Comparison of ENCODE assay signal across 22 mouse cellular contexts in genomic region chr11:74815795-74816194, GRCm38 (mm10). TPM values are rescaled to one million over a fixed set of nuclear protein-coding genes. Genes with fewer than 3 reads are reported as not detected.
DNase-seq lines count a peak whose midpoint lies in the region; ATAC-seq and TF ChIP-seq lines count a peak whose summit lies in the region.
"Had no signal": no experiment of that assay in that cellular context is flagged by ENCODE, and none has a peak within 500 bp of the region (broad histone marks: within the 10 kb centered on the region; RNA-seq: fewer than 3 reads in every experiment).

No protein-coding gene starts in this region.

- no peaks in the 10 kb centered on the region; the same call in 1 of the 2 replicates for H3K4me1 ChIP-seq in kidney, adult 2 months (ENCODE audit: control insufficient read depth, insufficient read depth, low read length)
- H3K4me1 ChIP-seq in kidney, embryonic 16.5 days (ENCODE audit: insufficient read depth, low read length): 0 out of 2 replicates have a peak, but pooled peaks cover 3% of the 10 kb centered on the region
- no peaks in the 10 kb centered on the region for H3K4me1 ChIP-seq in midbrain, embryonic 14.5 days (ENCODE audit: control insufficient read depth, insufficient read depth, low read length)
- no peaks in the 10 kb centered on the region for H3K4me1 ChIP-seq in midbrain, embryonic 15.5 days
- H3K4me1 ChIP-seq: embryonic facial prominence, embryonic 12.5 days; neural tube, embryonic 13.5 days had no signal

- H3K36me3 ChIP-seq in kidney, adult 2 months (ENCODE audit: control insufficient read depth, insufficient read depth, low read length): no peaks in the 10 kb centered on the region
- peaks cover 26% of the 10 kb centered on the region for H3K36me3 ChIP-seq in kidney, embryonic 16.5 days (ENCODE audit: insufficient read depth, low read length)
- peaks cover 43% of the 10 kb centered on the region for H3K36me3 ChIP-seq in midbrain, embryonic 14.5 days (ENCODE audit: control insufficient read depth, insufficient read depth, low read length)
- peaks cover 14% of the 10 kb centered on the region; the same call in 1 of the 2 replicates for H3K36me3 ChIP-seq in midbrain, embryonic 15.5 days (replicated peaks)

- no peak for TF ChIP-seq POLR2A in kidney, adult 2 months (IDR thresholded peaks at IDR 0.05; ENCODE audit: low read depth, low read length)

- no peak overlapping the region for H3K4me3 ChIP-seq in kidney, adult 2 months (ENCODE audit: insufficient read depth, low read depth, low read length)
- H3K4me3 ChIP-seq in kidney, embryonic 16.5 days (ENCODE audit: low read length): no peak overlapping the region
- no peak overlapping the region for H3K4me3 ChIP-seq in midbrain, embryonic 14.5 days (replicated peaks; ENCODE audit: low read depth, low read length)
- no peak overlapping the region for H3K4me3 ChIP-seq in midbrain, embryonic 15.5 days
- H3K4me3 ChIP-seq: embryonic facial prominence, embryonic 12.5 days; erythroblast, embryonic 14.5 days; heart, embryonic 10.5 days; liver, embryonic 15.5 days; neural tube, embryonic 13.5 days had no signal

- no peak overlapping the region for H3K9ac ChIP-seq in kidney, embryonic 16.5 days (replicated peaks; ENCODE audit: low read length)
- no peak overlapping the region for H3K9ac ChIP-seq in midbrain, embryonic 14.5 days (replicated peaks; ENCODE audit: low read length)
- no peak overlapping the region for H3K9ac ChIP-seq in midbrain, embryonic 15.5 days
- H3K9ac ChIP-seq: embryonic facial prominence, embryonic 12.5 days; hindbrain, embryonic 14.5 days; liver, embryonic 15.5 days; neural tube, embryonic 13.5 days had no signal

- H3K4me2 ChIP-seq in kidney, embryonic 16.5 days (replicated peaks; ENCODE audit: low read depth, low read length): no peak overlapping the region
- H3K4me2 ChIP-seq in midbrain, embryonic 14.5 days (ENCODE audit: low read length): no peak overlapping the region
- H3K4me2 ChIP-seq in midbrain, embryonic 15.5 days: no peak overlapping the region
- H3K4me2 ChIP-seq: embryonic facial prominence, embryonic 12.5 days; hindbrain, embryonic 14.5 days; liver, embryonic 15.5 days; neural tube, embryonic 13.5 days had no signal

- no peak for ATAC-seq in CD4-positive, CD25-positive, alpha-beta regulatory T cell, adult 4 months
- no peak for ATAC-seq in kidney, embryonic 16.5 days (ENCODE audit: low FRiP score, low TSS enrichment)
- no peak for ATAC-seq in midbrain, embryonic 14.5 days (ENCODE audit: low FRiP score, low TSS enrichment)
- no peak for ATAC-seq in midbrain, embryonic 15.5 days (replicated peaks)
- ATAC-seq: forebrain, embryonic 14.5 days had no signal

- no peak for TF ChIP-seq CTCF in kidney, adult 2 months (conservative IDR thresholded peaks at IDR 0.05; ENCODE audit: insufficient read depth, insufficient read length, low read depth, low read length)

- no peaks in the 10 kb centered on the region for H3K9me3 ChIP-seq in kidney, embryonic 16.5 days (ENCODE audit: low read length)
- no peaks in the 10 kb centered on the region for H3K9me3 ChIP-seq in midbrain, embryonic 14.5 days (ENCODE audit: control insufficient read depth, low read length)
- H3K9me3 ChIP-seq in midbrain, embryonic 15.5 days: no peaks in the 10 kb centered on the region
- H3K9me3 ChIP-seq: embryonic facial prominence, embryonic 12.5 days; heart, embryonic 10.5 days; liver, embryonic 15.5 days; neural tube, embryonic 13.5 days had no signal

- no peak overlapping the region for H3K27ac ChIP-seq in kidney, adult 2 months (ENCODE audit: insufficient read depth, low read depth, low read length)
- no peak overlapping the region for H3K27ac ChIP-seq in kidney, embryonic 16.5 days (ENCODE audit: low read length)
- no peak overlapping the region for H3K27ac ChIP-seq in midbrain, embryonic 14.5 days (replicated peaks; ENCODE audit: low read depth, low read length)
- H3K27ac ChIP-seq in midbrain, embryonic 15.5 days: no peak overlapping the region
- H3K27ac ChIP-seq: embryonic facial prominence, embryonic 12.5 days; heart, embryonic 10.5 days; hindbrain, embryonic 14.5 days; liver, embryonic 15.5 days; neural tube, embryonic 13.5 days had no signal

- DNase-seq in CD4-positive, CD25-positive, alpha-beta regulatory T cell, adult 2 months (ENCODE audit: low read depth, low spot score): peak; percentile 31
- DNase-seq in kidney, adult 2 months: peak; percentile 26
- peak; percentile 26 for DNase-seq in midbrain, embryonic 14.5 days
- no peak for DNase-seq in spleen, adult 12 weeks (ENCODE audit: low spot score)
- no peak for DNase-seq in left cerebral cortex, adult 11 months (ENCODE audit: low spot score)
- DNase-seq: adrenal gland, adult 8-10 months; cerebellum, adult 11 months; cerebellum, postnatal 10 days; kidney, adult 11 months; kidney, postnatal 14 days; right cerebral cortex, adult 18-20 months; thymus, postnatal 25 days had no signal

- no peaks in the 10 kb centered on the region for H3K27me3 ChIP-seq in kidney, adult 2 months (replicated peaks; ENCODE audit: control insufficient read depth, insufficient read depth, low read length)
- H3K27me3 ChIP-seq in kidney, embryonic 16.5 days (ENCODE audit: insufficient read depth, low read length): no peaks in the 10 kb centered on the region
- H3K27me3 ChIP-seq in midbrain, embryonic 14.5 days (ENCODE audit: control insufficient read depth, insufficient read depth, low read length): no peaks in the 10 kb centered on the region
- no peaks in the 10 kb centered on the region for H3K27me3 ChIP-seq in midbrain, embryonic 15.5 days (replicated peaks)
- H3K27me3 ChIP-seq: embryonic facial prominence, embryonic 12.5 days; liver, embryonic 15.5 days; neural tube, embryonic 13.5 days had no signal

RNA-seq across cellular contexts. Expression of gene Mnt, which starts 14.9 kb away (rescaled TPM):
- 1 to 10 TPM; 5.1 to 5.9 TPM for polyA plus RNA-seq in CD4-positive, CD25-positive, alpha-beta regulatory T cell, adult 4 months (2017; shearing (Covaris generic))
- 12.8 and 13.9 TPM in 2 replicates for polyA plus RNA-seq in kidney, adult 2 months (2012; rRNA removed)
- polyA plus RNA-seq in kidney, embryonic 16.5 days (2015; fragmentation: Nextera tagmentation; extraction: Ambion mirVana): 4.7 and 4.8 TPM in 2 replicates
- 9.8 and 10.3 TPM in 2 replicates for polyA plus RNA-seq in midbrain, embryonic 14.5 days (2014; fragmentation: Nextera tagmentation; extraction: Ambion mirVana)
- polyA plus RNA-seq in midbrain, embryonic 15.5 days (2015; fragmentation: Nextera tagmentation; extraction: Ambion mirVana): 9.9 and 10.2 TPM in 2 replicates

RNA-seq across cellular contexts. Expression of gene Mettl16, which starts 45.2 kb away (rescaled TPM):
- polyA plus RNA-seq in CD4-positive, CD25-positive, alpha-beta regulatory T cell, adult 4 months (2017; shearing (Covaris generic)): 10 to 100 TPM; 29.2 to 36.8 TPM
- polyA plus RNA-seq in kidney, adult 2 months (2012; rRNA removed): 3.2 and 3.8 TPM in 2 replicates
- polyA plus RNA-seq in kidney, embryonic 16.5 days (2015; fragmentation: Nextera tagmentation; extraction: Ambion mirVana): 53.3 and 59.4 TPM in 2 replicates
- polyA plus RNA-seq in midbrain, embryonic 14.5 days (2014; fragmentation: Nextera tagmentation; extraction: Ambion mirVana): 34.4 and 41.1 TPM in 2 replicates
- 55.2 TPM in 2 replicates for polyA plus RNA-seq in midbrain, embryonic 15.5 days (2015; fragmentation: Nextera tagmentation; extraction: Ambion mirVana)

Comparison
In these comparisons a context has a peak if more than half of its experiments do, and no peak if none do; other contexts are left out.
1. DNase-seq: peak in CD4-positive, CD25-positive, alpha-beta regulatory T cell, adult 2 months (single experiment), kidney, adult 2 months (single experiment) and midbrain, embryonic 14.5 days (single experiment); none in spleen, adult 12 weeks (single experiment) and left cerebral cortex, adult 11 months (single experiment).